Mouse (Mus musculus): Measurements from ENCODE around the gene Zswim4. TPM values are rescaled to one million over a fixed set of nuclear protein-coding genes. Genes with fewer than 3 reads are reported as not detected.

Zswim4 gene
- polyA plus RNA-seq, 1 experiment from 2014 or later: 22.6 TPM

- 77% methylated on average over 3 of the region's 3 CpGs for WGBS
- no peaks in the 10 kb centered on the region for H3K27me3 ChIP-seq
- ATAC-seq (ENCODE audit: insufficient number of reproducible peaks, insufficient read depth, low FRiP score, low TSS enrichment, low read depth): no peak
- peak overlapping the region; percentile 92 for H3K4me2 ChIP-seq
- peaks cover 72% of the 10 kb centered on the region for H3K36me3 ChIP-seq
- H3K9ac ChIP-seq: peak overlapping the region; percentile 87; the same call in 1 of the 2 replicates
- H3K27ac ChIP-seq: peak overlapping the region; percentile 93
- peak overlapping the region; percentile 87 for H3K4me3 ChIP-seq
- peaks cover 18% of the 10 kb centered on the region for H3K4me1 ChIP-seq
- no peaks in the 10 kb centered on the region for H3K9me3 ChIP-seq
These were observed 19.0 kb upstream of the Zswim4 start for GRCm38 (mm10) chr8:84255858-84256257.

- ATAC-seq (ENCODE audit: insufficient number of reproducible peaks, insufficient read depth, low FRiP score, low TSS enrichment, low read depth): peak; percentile 80
- peaks cover 76% of the 10 kb centered on the region for H3K36me3 ChIP-seq
- H3K4me1 ChIP-seq: 0 out of 2 replicates have a peak, but pooled peaks cover 2% of the 10 kb centered on the region
- peak within 1 kb of the TSS; percentile 76 for H3K4me2 ChIP-seq
- peak within 1 kb of the TSS; percentile 94 for H3K4me3 ChIP-seq
- H3K9ac ChIP-seq: peak within 1 kb of the TSS; percentile 96
- no peaks in the 10 kb centered on the region for H3K27me3 ChIP-seq
- 3% methylated on average over 52 of the region's 52 CpGs for WGBS
- peak within 1 kb of the TSS; percentile 88 for H3K27ac ChIP-seq
- H3K9me3 ChIP-seq: no peaks in the 10 kb centered on the region
These were observed 12.7 kb upstream of the Zswim4 start, which contains the start of gene D8Ertd738e for GRCm38 (mm10) chr8:84249257-84250170. D8Ertd738e (minus strand) TSS chr8:84249719.

- no peaks in the 10 kb centered on the region for H3K9me3 ChIP-seq
- H3K4me2 ChIP-seq: no peak overlapping the region
- H3K9ac ChIP-seq: no peak overlapping the region
- H3K4me1 ChIP-seq: peaks cover 5% of the 10 kb centered on the region; the same call in 1 of the 2 replicates
- 56% methylated on average over 2 of the region's 2 CpGs for WGBS
- no peak overlapping the region for H3K27ac ChIP-seq
- no peaks in the 10 kb centered on the region for H3K27me3 ChIP-seq
- no peak for ATAC-seq (ENCODE audit: insufficient number of reproducible peaks, insufficient read depth, low FRiP score, low TSS enrichment, low read depth)
- no peak overlapping the region for H3K4me3 ChIP-seq
- H3K36me3 ChIP-seq: peaks cover 32% of the 10 kb centered on the region
These were observed 5.0 kb upstream of the Zswim4 start for GRCm38 (mm10) chr8:84241821-84242220.

DNA sequence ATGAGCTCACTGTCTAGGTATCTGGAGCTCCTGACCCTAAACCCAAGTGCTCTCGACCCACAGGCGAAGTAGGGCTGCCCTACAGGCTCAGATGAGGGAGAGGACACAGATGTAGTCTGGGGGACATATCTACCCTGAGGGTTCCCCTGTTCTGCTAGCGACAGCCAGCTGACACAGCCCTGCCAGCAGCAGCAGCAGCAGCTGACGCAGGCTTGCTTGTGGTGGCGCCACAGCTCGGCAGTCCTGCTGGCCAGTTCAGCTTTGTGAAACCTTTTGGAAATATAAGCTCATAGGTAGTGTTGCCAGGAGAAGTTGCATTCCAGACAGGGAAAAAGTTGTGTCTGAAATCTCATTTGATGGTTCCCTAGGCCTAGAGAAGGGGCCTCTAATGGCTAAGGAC is 4.3 kb upstream of the Zswim4 start:
- 54% methylated on average over 6 of the region's 6 CpGs for WGBS
- Histone ChIP-seq H3K4me2 (no peak overlapping the region), H3K9ac (0 out of 2 replicates have a peak overlapping the region, but pooled peaks have one; percentile 21), H3K36me3 (peaks cover 25% of the 10 kb centered on the region), H3K27ac (no peak overlapping the region), H3K4me1 (peaks cover 7% of the 10 kb centered on the region), H3K4me3 (no peak overlapping the region), H3K27me3 (no peaks in the 10 kb centered on the region), H3K9me3 (no peaks in the 10 kb centered on the region)
- ATAC-seq (ENCODE audit: insufficient number of reproducible peaks, insufficient read depth, low FRiP score, low TSS enrichment, low read depth): no peak

DNA sequence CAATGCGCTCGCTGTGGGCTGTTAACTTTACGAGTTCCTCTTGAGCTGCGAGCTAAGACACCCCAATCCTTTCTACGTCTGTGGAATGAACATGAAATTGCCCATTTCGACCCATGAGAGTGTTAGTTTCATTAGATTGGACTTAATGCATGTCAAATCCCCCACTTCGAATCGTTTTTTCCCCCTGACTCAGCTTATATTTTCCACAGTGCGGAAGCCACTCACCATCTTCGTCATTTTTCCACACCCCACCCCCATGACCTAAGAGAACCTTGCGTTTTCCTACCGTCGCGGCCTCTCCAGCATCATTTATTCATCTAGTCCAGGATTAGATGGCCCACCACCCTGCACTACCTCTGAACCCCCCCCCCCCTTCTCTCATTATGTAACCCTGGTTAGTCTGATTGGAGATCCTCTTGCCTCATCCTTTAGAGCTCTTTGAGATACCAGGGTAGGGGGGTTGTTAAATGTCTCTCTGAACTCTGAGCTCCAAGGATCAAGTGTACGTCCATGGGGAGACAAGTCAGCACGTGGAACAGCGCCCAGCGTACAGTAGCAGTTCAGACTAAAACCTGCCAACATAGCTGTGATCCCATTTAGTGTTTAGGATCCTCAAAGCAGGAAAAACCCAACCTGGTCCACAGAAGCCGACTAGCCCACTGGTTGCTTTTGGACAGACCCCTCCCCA is 831 bp upstream of the Zswim4 start:
- H3K4me3 ChIP-seq: peak overlapping the region; percentile 91
- H3K27me3 ChIP-seq: no peaks in the 10 kb centered on the region
- peaks cover 28% of the 10 kb centered on the region for H3K4me1 ChIP-seq
- peaks cover 22% of the 10 kb centered on the region for H3K36me3 ChIP-seq
- no peak for ATAC-seq (ENCODE audit: insufficient number of reproducible peaks, insufficient read depth, low FRiP score, low TSS enrichment, low read depth)
- H3K9me3 ChIP-seq: no peaks in the 10 kb centered on the region
- 19% methylated on average over 19 of the region's 19 CpGs for WGBS
- H3K4me2 ChIP-seq: peak overlapping the region; percentile 71
- peak overlapping the region; percentile 92 for H3K27ac ChIP-seq
- H3K9ac ChIP-seq: peak overlapping the region; percentile 79

GRCm38 (mm10) chr8:84236410-84236997 is 351 bp downstream of the Zswim4 start:
- Histone ChIP-seq H3K27ac (peak overlapping the region; percentile 78), H3K4me3 (peak overlapping the region; percentile 91), H3K9ac (peak overlapping the region; percentile 98), H3K4me1 (peaks cover 25% of the 10 kb centered on the region), H3K9me3 (no peaks in the 10 kb centered on the region), H3K27me3 (no peaks in the 10 kb centered on the region), H3K4me2 (peak overlapping the region; percentile 87), H3K36me3 (peaks cover 34% of the 10 kb centered on the region)
- ATAC-seq (ENCODE audit: insufficient number of reproducible peaks, insufficient read depth, low FRiP score, low TSS enrichment, low read depth): peak; percentile 11
- WGBS: under 1% methylated on average over 30 of the region's 30 CpGs

GRCm38 (mm10) chr8:84235746-84236409 is 977 bp downstream of the Zswim4 start:
- ATAC-seq (ENCODE audit: insufficient number of reproducible peaks, insufficient read depth, low FRiP score, low TSS enrichment, low read depth): no peak
- Histone ChIP-seq H3K4me1 (peaks cover 25% of the 10 kb centered on the region), H3K27ac (0 out of 2 replicates have a peak overlapping the region, but pooled peaks have one; percentile 78)

GRCm38 (mm10) chr8:84233055-84233454 is 3.8 kb downstream of the Zswim4 start:
- Histone ChIP-seq H3K4me1 (peaks cover 25% of the 10 kb centered on the region), H3K27ac (no peak overlapping the region), H3K9ac (0 out of 2 replicates have a peak overlapping the region, but pooled peaks have one; percentile 6), H3K4me2 (no peak overlapping the region), H3K9me3 (no peaks in the 10 kb centered on the region), H3K27me3 (no peaks in the 10 kb centered on the region), H3K36me3 (peaks cover 68% of the 10 kb centered on the region), H3K4me3 (no peak overlapping the region)
- 69% methylated on average over 2 of the region's 2 CpGs for WGBS
- no peak for ATAC-seq (ENCODE audit: insufficient number of reproducible peaks, insufficient read depth, low FRiP score, low TSS enrichment, low read depth)

More at GRCm38 (mm10) chr8:84235746-84236409, 977 bp downstream of the Zswim4 start:
- Histone ChIP-seq H3K36me3 (peaks cover 39% of the 10 kb centered on the region), H3K4me3 (peak overlapping the region; percentile 91), H3K4me2 (peak overlapping the region; percentile 87), H3K9me3 (no peaks in the 10 kb centered on the region), H3K27me3 (no peaks in the 10 kb centered on the region), H3K9ac (peak overlapping the region; percentile 98)
- WGBS: 30% methylated on average over 10 of the region's 10 CpGs

- H3K9ac ChIP-seq: no peak overlapping the region
- no peak for ATAC-seq (ENCODE audit: insufficient number of reproducible peaks, insufficient read depth, low FRiP score, low TSS enrichment, low read depth)
- H3K4me3 ChIP-seq: no peak overlapping the region
- H3K27me3 ChIP-seq: no peaks in the 10 kb centered on the region
- H3K4me2 ChIP-seq: no peak overlapping the region
- no peak overlapping the region for H3K27ac ChIP-seq
- no peaks in the 10 kb centered on the region for H3K9me3 ChIP-seq
- 76% methylated on average over 17 of the region's 17 CpGs for WGBS
- peaks cover 91% of the 10 kb centered on the region for H3K36me3 ChIP-seq
- H3K4me1 ChIP-seq: peaks cover 19% of the 10 kb centered on the region
These were observed 6.1 kb downstream of the Zswim4 start for GRCm38 (mm10) chr8:84230735-84231134.

DNA sequence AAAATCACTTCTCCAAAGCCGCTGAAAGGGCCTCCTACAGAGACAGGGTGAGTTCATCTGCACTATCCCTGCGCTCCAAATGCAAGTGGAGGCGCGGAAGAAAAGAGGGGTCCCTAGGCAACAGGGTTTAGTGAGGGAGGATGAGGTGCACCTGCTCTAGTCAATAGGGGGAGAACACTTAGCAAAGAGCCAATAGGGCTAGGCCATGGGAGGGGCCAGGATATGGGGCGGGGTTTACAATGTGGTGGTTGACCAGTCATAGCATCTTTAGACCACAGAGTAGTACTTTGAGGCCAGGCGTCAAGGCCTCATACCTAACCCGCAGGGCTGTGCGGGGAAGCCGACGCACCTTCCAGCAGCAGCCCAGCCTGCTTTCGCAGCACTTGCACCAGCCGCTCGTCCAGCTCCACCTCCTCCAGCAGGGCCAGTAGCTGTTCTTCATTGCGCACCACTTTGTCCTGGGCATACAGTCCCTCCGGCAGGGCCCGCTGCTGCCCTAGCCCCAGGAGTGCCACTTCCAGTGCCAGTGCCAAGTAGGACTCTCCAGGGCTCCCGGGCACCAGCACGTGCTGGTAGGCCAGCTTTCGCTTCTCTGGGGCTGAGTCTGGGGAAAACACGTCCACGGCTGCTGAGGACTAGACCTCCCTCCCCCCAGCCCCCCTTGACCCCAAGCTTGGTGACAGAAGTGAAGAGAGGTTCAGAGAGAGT is 13.4 kb downstream of the Zswim4 start:
- no peak overlapping the region for H3K27ac ChIP-seq

More for the DNA sequence above, 13.4 kb downstream of the Zswim4 start:
- Histone ChIP-seq H3K4me2 (no peak overlapping the region), H3K9ac (no peak overlapping the region), H3K4me3 (no peak overlapping the region), H3K9me3 (no peaks in the 10 kb centered on the region), H3K4me1 (no peaks in the 10 kb centered on the region), H3K36me3 (peaks cover 98% of the 10 kb centered on the region), H3K27me3 (no peaks in the 10 kb centered on the region)
- 81% methylated on average over 21 of the region's 21 CpGs for WGBS
- no peak for ATAC-seq (ENCODE audit: insufficient number of reproducible peaks, insufficient read depth, low FRiP score, low TSS enrichment, low read depth)
